Mouse (Mus musculus): ENCODE measurements around the gene Lzic.

The Lzic gene

GRCm38 (mm10) chr4:149477078-149477477 is 8.0 kb upstream of the Lzic start, which contains the start of gene Tmem274:
TSS of gene Tmem274 (plus strand) at chr4:149477378.
- in situ Hi-C loops (cut with MboI, MseI) = no loop called here

- in situ Hi-C loops (cut with MboI, MseI) = no loop called here
These were observed 463 bp upstream of the Lzic start for GRCm38 (mm10) chr4:149484566-149484965.

- in situ Hi-C loops (cut with MboI, MseI) = no loop called here
These were observed 787 bp downstream of the Lzic start for GRCm38 (mm10) chr4:149485825-149486206.

GRCm38 (mm10) chr4:149487729-149488128 is 2.7 kb downstream of the Lzic start:
- in situ Hi-C loops (cut with MboI, MseI) = no loop called here

- in situ Hi-C loops (cut with MboI, MseI) = no loop called here
These were observed 4.6 kb downstream of the Lzic start for GRCm38 (mm10) chr4:149489415-149490240.

GRCm38 (mm10) chr4:149491151-149491550 is 6.1 kb downstream of the Lzic start:
- in situ Hi-C loops (cut with MboI, MseI) = no loop called here

- in situ Hi-C loops (cut with MboI, MseI) = no loop called here
These were observed 11.6 kb downstream of the Lzic start for GRCm38 (mm10) chr4:149496612-149497011.

- in situ Hi-C loops (cut with MboI, MseI) = no loop called here
These were observed 13.9 kb downstream of the Lzic start for GRCm38 (mm10) chr4:149498901-149499300.

GRCm38 (mm10) chr4:149499790-149500189 is 14.8 kb downstream of the Lzic start:
- in situ Hi-C loops (cut with MboI, MseI) = no loop called here

GRCm38 (mm10) chr4:149504363-149504762 is 19.3 kb downstream of the Lzic start:
- in situ Hi-C loops (cut with MboI, MseI) = no loop called here

GRCm38 (mm10) chr4:149504858-149505257 is 19.8 kb downstream of the Lzic start:
- in situ Hi-C loops (cut with MboI, MseI) = no loop called here

- in situ Hi-C loops (cut with MboI, MseI) = no loop called here
These were observed 20.4 kb downstream of the Lzic start for GRCm38 (mm10) chr4:149505261-149505967.

GRCm38 (mm10) chr4:149506904-149507303 is 21.9 kb downstream of the Lzic start:
- in situ Hi-C loops (cut with MboI, MseI) = no loop called here

GRCm38 (mm10) chr4:149511221-149511646 is 26.2 kb downstream of the Lzic start:
- in situ Hi-C loops (cut with MboI, MseI) = no loop called here

- in situ Hi-C loops (cut with MboI, MseI) = no loop called here
These were observed 27.0 kb downstream of the Lzic start for GRCm38 (mm10) chr4:149512072-149512471.

GRCm38 (mm10) chr4:149515706-149516105 is 30.7 kb downstream of the Lzic start:
- in situ Hi-C loops (cut with MboI, MseI) = no loop called here

GRCm38 (mm10) chr4:149517868-149518340 is 32.9 kb downstream of the Lzic start, which contains the start of gene Ctnnbip1:
TSS of gene Ctnnbip1 (plus strand) at chr4:149518236.
- in situ Hi-C loops (cut with MboI, MseI) = no loop called here

- in situ Hi-C loops (cut with MboI, MseI) = no loop called here
These were observed 33.6 kb downstream of the Lzic start for GRCm38 (mm10) chr4:149518351-149519220.

- in situ Hi-C loops (cut with MboI, MseI) = no loop called here
These were observed 36.2 kb downstream of the Lzic start for GRCm38 (mm10) chr4:149521258-149521657.

GRCm38 (mm10) chr4:149523961-149524360 is 38.9 kb downstream of the Lzic start:
- in situ Hi-C loops (cut with MboI, MseI) = no loop called here

- in situ Hi-C loops (cut with MboI, MseI) = loop anchor here (5.0 kb wide), 1 partner anchor 53 kb away; no protein-coding TSS in a partner anchor
These were observed 40.1 kb downstream of the Lzic start for GRCm38 (mm10) chr4:149525170-149525569.
